Mouse (Mus musculus): Measurements from ENCODE around the gene Arhgef25.

GRCm38 (mm10) chr10:127138328-127139141 is 51.3 kb downstream of the Arhgef25 start:
- peak; percentile 58; the same call in 1 of the 2 replicates for TF ChIP-seq POLR2A (IDR thresholded peaks at IDR 0.05; ENCODE audit: low read depth, low read length)
- no peak for TF ChIP-seq CTCF (IDR thresholded peaks at IDR 0.05; ENCODE audit: extremely low read depth, insufficient read length, insufficient replicate concordance, low read depth, low read length)

All from small intestine, adult 2 months (tissue).